Mouse (Mus musculus): Measurements from ENCODE around the gene Lcn4. TPM values are rescaled to one million over a fixed set of nuclear protein-coding genes. Genes with fewer than 3 reads are reported as not detected.

Gene Lcn4
- polyA plus RNA-seq, 1 experiment from 2014 or later: not detected

DNA sequence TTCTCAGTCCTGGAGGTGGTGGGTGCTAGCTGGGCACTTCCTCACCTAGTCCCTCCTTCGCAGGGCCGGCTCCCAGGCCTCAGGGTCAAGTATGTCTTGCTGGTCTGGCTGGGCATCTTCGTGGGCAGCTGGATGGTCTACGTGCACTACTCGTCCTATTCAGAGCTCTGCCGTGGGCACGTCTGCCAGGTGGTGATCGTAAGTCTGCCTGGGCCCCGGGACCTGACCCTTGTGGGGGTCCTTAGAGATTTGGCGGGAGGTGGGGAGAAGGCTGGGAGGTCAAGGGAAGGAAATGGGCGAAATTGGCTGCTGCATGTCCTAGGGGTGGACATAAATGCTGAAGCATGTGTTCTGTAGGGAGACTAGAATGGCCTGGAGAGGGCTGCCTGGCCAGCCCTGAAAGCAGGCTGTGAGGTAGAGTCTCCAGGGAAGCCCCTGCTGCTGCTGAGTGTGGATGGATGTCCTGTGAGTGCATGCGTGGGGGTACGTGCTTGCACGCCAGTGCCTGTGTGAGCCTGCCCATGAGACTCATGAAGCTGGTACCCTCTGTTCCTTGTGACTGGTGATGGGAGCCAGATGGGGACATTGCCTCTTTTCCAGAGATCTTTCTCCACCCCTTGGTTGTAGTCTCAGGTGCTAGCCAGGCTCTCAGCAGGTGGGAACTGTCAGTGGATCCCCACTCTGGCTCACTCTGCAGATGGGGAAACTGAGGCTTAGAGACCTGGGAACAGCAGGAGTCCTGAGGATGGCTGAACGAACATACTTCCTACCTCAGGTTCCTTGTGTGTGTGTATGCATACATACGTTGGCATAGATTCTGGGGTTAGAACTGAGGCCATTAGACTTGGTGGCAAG lies 38.3 kb downstream of the Lcn4 start:
- Histone ChIP-seq H3K36me3 (replicated peaks) (peaks cover 68% of the 10 kb centered on the region), H3K4me1 (peaks cover 62% of the 10 kb centered on the region), H3K27me3 (replicated peaks; ENCODE audit: low read depth, poor library complexity, severe bottlenecking) (no peaks in the 10 kb centered on the region), H3K4me3 (no peak overlapping the region), H3K27ac (replicated peaks) (no peak overlapping the region), H3K9me3 (no peaks in the 10 kb centered on the region)
- DNase-seq (ENCODE audit: low spot score): no peak
- 88% methylated on average over 16 of the region's 16 CpGs for WGBS

DNA sequence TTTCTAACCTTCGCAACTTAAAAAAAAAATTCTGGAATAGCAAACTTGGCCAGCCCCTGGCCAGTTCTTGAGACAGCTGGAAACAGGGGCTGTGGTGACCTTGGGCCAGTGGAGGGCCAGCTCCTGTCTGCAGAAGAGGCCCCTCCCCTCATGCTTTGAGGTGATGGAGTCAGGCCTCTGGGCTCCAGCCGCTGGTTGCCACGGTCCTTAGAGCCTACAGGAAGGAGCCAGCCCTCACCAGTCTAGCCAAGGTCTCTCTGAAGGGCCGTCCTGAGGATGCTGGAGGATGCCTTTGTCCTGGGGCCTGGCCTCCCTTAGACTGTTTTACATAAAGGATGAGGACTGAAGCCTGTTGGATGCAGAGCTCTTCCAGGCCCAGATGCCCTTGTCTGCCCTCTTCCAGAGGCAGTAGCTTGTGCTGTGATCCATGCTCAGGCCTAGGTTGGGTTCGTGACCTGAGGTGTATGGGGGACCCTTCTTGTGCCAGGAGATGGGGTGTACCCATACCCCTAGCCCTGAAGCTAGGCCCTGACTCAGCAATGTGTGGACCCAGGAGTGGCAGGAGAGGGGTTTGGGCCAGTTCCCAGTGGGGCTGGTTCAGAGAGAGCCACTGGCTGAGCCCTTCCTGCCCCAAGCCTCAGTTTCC lies 42.2 kb downstream of the Lcn4 start:
- 20% methylated on average over 5 of the region's 5 CpGs for WGBS
- H3K4me1 ChIP-seq: peaks cover 51% of the 10 kb centered on the region
- DNase-seq (ENCODE audit: low spot score): peak; percentile 60
- no peaks in the 10 kb centered on the region for H3K9me3 ChIP-seq
- peak overlapping the region; percentile 86 for H3K4me3 ChIP-seq
- H3K36me3 ChIP-seq (replicated peaks): peaks cover 30% of the 10 kb centered on the region
- H3K27me3 ChIP-seq (replicated peaks; ENCODE audit: low read depth, poor library complexity, severe bottlenecking): peaks cover 15% of the 10 kb centered on the region; the same call in 1 of the 2 replicates
- peak overlapping the region; percentile 95 for H3K27ac ChIP-seq (replicated peaks)

DNA sequence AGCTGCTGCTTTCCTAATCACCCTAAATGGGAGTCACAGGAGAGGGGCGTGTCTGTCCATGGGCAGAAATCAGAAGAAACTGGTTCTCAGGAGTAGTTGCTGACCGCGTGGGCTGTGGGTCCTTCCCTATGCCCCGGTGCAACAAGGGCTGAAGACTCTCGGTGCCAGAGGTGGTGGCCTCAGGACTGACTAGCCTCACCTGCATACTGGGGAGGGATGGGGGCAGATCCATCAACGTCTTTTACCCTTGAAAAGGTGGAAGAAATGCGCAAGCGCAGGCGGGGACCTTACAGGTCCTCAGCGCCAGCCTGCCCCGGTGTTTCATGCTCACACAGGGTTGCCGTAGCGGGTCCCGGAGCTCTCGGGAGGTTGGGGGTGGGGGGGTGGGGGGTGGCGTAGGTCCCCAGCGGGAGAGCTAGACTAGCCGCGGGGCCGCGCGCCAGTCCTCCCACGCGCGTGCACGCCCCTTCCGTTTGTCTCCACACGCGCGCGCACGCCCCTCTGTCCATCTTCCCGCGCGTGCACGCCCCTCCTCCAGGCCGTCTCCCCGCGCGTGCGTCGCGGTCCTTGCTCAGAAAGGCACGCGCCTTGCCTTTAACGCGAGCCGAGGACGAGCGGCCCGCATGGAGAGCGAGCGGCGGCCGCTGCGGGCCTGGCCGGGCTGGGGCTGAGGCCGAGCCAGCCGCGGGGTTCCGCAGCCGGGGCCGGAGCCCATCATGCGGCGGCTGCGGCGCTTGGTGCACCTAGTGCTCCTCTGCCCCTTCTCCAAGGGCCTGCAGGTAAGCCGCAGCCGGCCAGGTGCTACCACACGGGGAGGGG lies 43.0 kb downstream of the Lcn4 start, which contains the start of gene Fam69b:
TSS of gene Fam69b (plus strand) at position 537 of the 819 bp plus-strand sequence.
- DNase-seq (ENCODE audit: low spot score): peak; percentile 89
- Histone ChIP-seq H3K27ac (replicated peaks) (peak within 1 kb of the TSS; percentile 95), H3K9me3 (no peaks in the 10 kb centered on the region), H3K4me1 (peaks cover 50% of the 10 kb centered on the region), H3K27me3 (replicated peaks; ENCODE audit: low read depth, poor library complexity, severe bottlenecking) (peaks cover 15% of the 10 kb centered on the region; the same call in 1 of the 2 replicates), H3K36me3 (replicated peaks) (peaks cover 22% of the 10 kb centered on the region), H3K4me3 (peak within 1 kb of the TSS; percentile 86)
- under 1% methylated on average over 70 of the region's 70 CpGs for WGBS

DNA sequence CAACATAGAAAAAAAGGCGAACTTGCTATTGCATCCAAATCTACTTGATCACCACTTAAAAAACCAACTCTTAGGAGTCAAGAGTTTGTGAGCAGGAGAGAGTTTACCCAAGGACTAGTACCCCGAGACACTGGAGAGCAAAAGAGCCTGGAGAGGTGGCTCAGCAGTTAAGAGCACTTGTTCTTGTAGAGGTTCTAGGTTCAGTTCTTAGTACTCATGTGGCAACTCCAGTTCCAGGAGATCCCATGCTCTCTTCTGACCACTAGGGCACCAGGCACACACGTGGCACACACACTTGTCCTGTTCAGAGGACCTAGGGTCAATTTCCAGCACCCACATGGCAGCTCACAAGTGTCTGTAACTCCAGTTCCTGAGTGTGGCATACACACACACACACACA lies 45.0 kb downstream of the Lcn4 start:
- WGBS: 79% methylated on average over 3 of the region's 3 CpGs
- DNase-seq (ENCODE audit: low spot score): no peak
- H3K36me3 ChIP-seq (replicated peaks): peaks cover 5% of the 10 kb centered on the region
- H3K27me3 ChIP-seq (replicated peaks; ENCODE audit: low read depth, poor library complexity, severe bottlenecking): peaks cover 15% of the 10 kb centered on the region; the same call in 1 of the 2 replicates
- H3K4me1 ChIP-seq: peaks cover 39% of the 10 kb centered on the region
- no peak overlapping the region for H3K27ac ChIP-seq (replicated peaks)
- H3K4me3 ChIP-seq: no peak overlapping the region
- H3K9me3 ChIP-seq: no peaks in the 10 kb centered on the region

DNA sequence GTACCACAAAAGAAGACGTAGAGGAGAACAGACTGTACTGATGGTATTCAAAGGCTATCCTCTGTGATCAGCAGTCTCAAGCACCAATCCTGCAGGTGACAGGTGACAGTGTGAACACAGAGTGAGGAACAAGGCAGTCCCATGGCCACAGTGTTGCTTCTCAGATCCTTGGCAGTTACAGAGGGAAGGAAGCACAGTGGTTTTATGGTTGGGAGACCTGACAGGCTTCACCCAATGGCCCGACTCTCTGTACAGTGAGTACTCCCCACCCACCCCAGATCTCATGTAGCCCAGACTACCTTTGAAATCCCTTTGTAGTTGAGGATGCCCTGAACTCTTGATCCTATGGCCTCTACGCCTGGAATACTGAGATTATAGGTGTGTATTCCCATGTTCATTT lies 45.7 kb downstream of the Lcn4 start:
- WGBS: 85% methylated on average over 3 of the region's 3 CpGs

DNA sequence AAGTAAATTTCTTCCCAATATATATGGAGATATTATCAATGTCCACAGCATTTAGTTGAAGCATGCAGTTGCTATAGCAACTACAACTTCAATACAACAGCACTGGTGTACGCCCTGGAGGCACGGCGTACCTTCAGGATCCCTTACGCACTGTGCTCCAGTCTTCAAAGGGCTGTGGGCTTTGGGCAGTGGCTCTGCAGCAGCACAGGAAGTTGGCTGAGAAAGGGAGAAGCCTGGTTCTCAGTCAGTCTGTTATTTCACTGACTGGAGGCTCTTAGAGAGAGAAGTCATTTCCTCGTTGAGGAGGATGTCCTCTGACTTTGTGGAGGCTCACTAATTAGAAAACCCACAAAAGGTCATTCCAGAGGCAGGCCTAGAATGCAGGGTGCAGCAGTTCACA lies 48.1 kb downstream of the Lcn4 start:
- H3K4me1 ChIP-seq: peaks cover 10% of the 10 kb centered on the region; the same call in 1 of the 2 replicates
- no peak overlapping the region for H3K4me3 ChIP-seq
- 59% methylated on average over 5 of the region's 5 CpGs for WGBS
- H3K36me3 ChIP-seq (replicated peaks): no peaks in the 10 kb centered on the region
- no peak overlapping the region for H3K27ac ChIP-seq (replicated peaks)
- H3K9me3 ChIP-seq: no peaks in the 10 kb centered on the region
- peaks cover 15% of the 10 kb centered on the region; the same call in 1 of the 2 replicates for H3K27me3 ChIP-seq (replicated peaks; ENCODE audit: low read depth, poor library complexity, severe bottlenecking)
- no peak for DNase-seq (ENCODE audit: low spot score)

More for the DNA sequence above, 45.7 kb downstream of the Lcn4 start:
- H3K4me3 ChIP-seq: no peak overlapping the region
- peaks cover 34% of the 10 kb centered on the region for H3K4me1 ChIP-seq
- no peak overlapping the region for H3K27ac ChIP-seq (replicated peaks)
- H3K27me3 ChIP-seq (replicated peaks; ENCODE audit: low read depth, poor library complexity, severe bottlenecking): peaks cover 15% of the 10 kb centered on the region; the same call in 1 of the 2 replicates
- DNase-seq (ENCODE audit: low spot score): no peak
- no peaks in the 10 kb centered on the region for H3K36me3 ChIP-seq (replicated peaks)
- H3K9me3 ChIP-seq: no peaks in the 10 kb centered on the region

GRCm38 (mm10) chr2:26621246-26621645 lies 49.8 kb downstream of the Lcn4 start:
- H3K4me1 ChIP-seq: 0 out of 2 replicates have a peak, but pooled peaks cover 3% of the 10 kb centered on the region
- 55% methylated on average over 2 of the region's 2 CpGs for WGBS
- no peak for DNase-seq (ENCODE audit: low spot score)

GRCm38 (mm10) chr2:26617928-26618327 lies 53.2 kb downstream of the Lcn4 start:
- Histone ChIP-seq H3K4me3 (no peak overlapping the region), H3K36me3 (replicated peaks) (no peaks in the 10 kb centered on the region)
- 63% methylated on average over 7 of the region's 7 CpGs for WGBS

More at GRCm38 (mm10) chr2:26621246-26621645, 49.8 kb downstream of the Lcn4 start:
- Histone ChIP-seq H3K36me3 (replicated peaks) (no peaks in the 10 kb centered on the region), H3K27me3 (replicated peaks; ENCODE audit: low read depth, poor library complexity, severe bottlenecking) (peaks cover 4% of the 10 kb centered on the region; the same call in 1 of the 2 replicates), H3K4me3 (no peak overlapping the region), H3K27ac (replicated peaks) (no peak overlapping the region), H3K9me3 (no peaks in the 10 kb centered on the region)

More at GRCm38 (mm10) chr2:26617928-26618327, 53.2 kb downstream of the Lcn4 start:
- 0 out of 2 replicates have a peak, but pooled peaks cover 2% of the 10 kb centered on the region for H3K4me1 ChIP-seq
- no peaks in the 10 kb centered on the region for H3K27me3 ChIP-seq (replicated peaks; ENCODE audit: low read depth, poor library complexity, severe bottlenecking)
- no peak for DNase-seq (ENCODE audit: low spot score)
- H3K9me3 ChIP-seq: no peaks in the 10 kb centered on the region
- no peak overlapping the region for H3K27ac ChIP-seq (replicated peaks)

Other genes starting within 250 kb of the Lcn4 start
- 30.4 and 32.1 TPM in 2 replicates for gene Sec16a, start 226.1 kb downstream of the Lcn4 start, polyA plus RNA-seq (2016; fragmentation: Nextera tagmentation; extraction: Ambion mirVana)
- gene Notch1, start 154.6 kb downstream of the Lcn4 start, polyA plus RNA-seq (2016; fragmentation: Nextera tagmentation; extraction: Ambion mirVana): 17.1 and 20.3 TPM in 2 replicates
- gene Egfl7, start 91.3 kb downstream of the Lcn4 start, polyA plus RNA-seq (2016; fragmentation: Nextera tagmentation; extraction: Ambion mirVana): 93.2 and 96.6 TPM in 2 replicates
- not detected in 2 replicates for gene Gm20532, start 84.6 kb downstream of the Lcn4 start, polyA plus RNA-seq (2016; fragmentation: Nextera tagmentation; extraction: Ambion mirVana)
- gene Agpat2, start 66.9 kb downstream of the Lcn4 start, polyA plus RNA-seq (2016; fragmentation: Nextera tagmentation; extraction: Ambion mirVana): 12.4 and 12.9 TPM in 2 replicates
- 39.9 and 43.8 TPM in 2 replicates for gene Fam69b, start 42.8 kb downstream of the Lcn4 start, polyA plus RNA-seq (2016; fragmentation: Nextera tagmentation; extraction: Ambion mirVana)
- not detected in 2 replicates for gene Abo, start 193.7 kb upstream of the Lcn4 start, polyA plus RNA-seq (2016; fragmentation: Nextera tagmentation; extraction: Ambion mirVana)
- 33.5 and 37.1 TPM in 2 replicates for gene Surf6, start 231.6 kb upstream of the Lcn4 start, polyA plus RNA-seq (2016; fragmentation: Nextera tagmentation; extraction: Ambion mirVana)
- gene Med22, start 239.4 kb upstream of the Lcn4 start, polyA plus RNA-seq (2016; fragmentation: Nextera tagmentation; extraction: Ambion mirVana): 87.2 and 91.1 TPM in 2 replicates
- gene Rpl7a, start 239.5 kb upstream of the Lcn4 start, polyA plus RNA-seq (2016; fragmentation: Nextera tagmentation; extraction: Ambion mirVana): 720 and 721 TPM in 2 replicates
- gene Surf2, start 245.1 kb upstream of the Lcn4 start, polyA plus RNA-seq (2016; fragmentation: Nextera tagmentation; extraction: Ambion mirVana): 56.7 and 58.5 TPM in 2 replicates
- gene Surf1, start 245.2 kb upstream of the Lcn4 start, polyA plus RNA-seq (2016; fragmentation: Nextera tagmentation; extraction: Ambion mirVana): 44.5 and 48.6 TPM in 2 replicates